In genomic region chr8:104422313-104422712, GRCm38 (mm10) we compare ENCODE assay signal across 31 mouse cellular contexts.
"Had no signal": no experiment of that assay in that cellular context is flagged by ENCODE, and none has a peak within 500 bp of the region (broad histone marks: within the 10 kb centered on the region; RNA-seq: fewer than 3 reads in every experiment).

No protein-coding gene starts in this region.

- H3K27ac ChIP-seq: limb, embryonic 10.5 days; limb, embryonic 12.5 days; limb, embryonic 13.5 days; limb, embryonic 15.5 days; liver, embryonic 12.5 days; liver, embryonic 13.5 days; liver, embryonic 14.5 days; liver, embryonic 15.5 days; lung, embryonic 15.5 days; macrophage; midbrain, embryonic 10.5 days; midbrain, embryonic 12.5 days; midbrain, embryonic 13.5 days; midbrain, embryonic 15.5 days; neural tube, embryonic 12.5 days had no signal

- H3K4me3 ChIP-seq: limb, embryonic 10.5 days; limb, embryonic 12.5 days; limb, embryonic 13.5 days; limb, embryonic 15.5 days; liver, embryonic 12.5 days; liver, embryonic 13.5 days; liver, embryonic 15.5 days; lung, embryonic 15.5 days; midbrain, embryonic 10.5 days; midbrain, embryonic 12.5 days; midbrain, embryonic 13.5 days; midbrain, embryonic 15.5 days; myocyte; neural tube, embryonic 12.5 days had no signal

- H3K4me2 ChIP-seq: limb, embryonic 12.5 days; limb, embryonic 13.5 days; limb, embryonic 15.5 days; liver, embryonic 11.5 days; liver, embryonic 12.5 days; liver, embryonic 13.5 days; liver, embryonic 15.5 days; lung, embryonic 14.5 days; lung, embryonic 15.5 days; midbrain, embryonic 11.5 days; midbrain, embryonic 12.5 days; midbrain, embryonic 13.5 days; midbrain, embryonic 15.5 days; neural tube, embryonic 12.5 days had no signal

- H3K27me3 ChIP-seq: limb, embryonic 12.5 days; limb, embryonic 13.5 days; limb, embryonic 15.5 days; liver, embryonic 12.5 days; liver, embryonic 13.5 days; liver, embryonic 15.5 days; lung, embryonic 15.5 days; megakaryocyte, embryonic 14.5 days; midbrain, embryonic 12.5 days; midbrain, embryonic 13.5 days; midbrain, embryonic 15.5 days; neural tube, embryonic 12.5 days had no signal

- H3K9me3 ChIP-seq: limb, embryonic 10.5 days; limb, embryonic 12.5 days; limb, embryonic 13.5 days; limb, embryonic 15.5 days; liver, embryonic 12.5 days; liver, embryonic 13.5 days; liver, embryonic 15.5 days; lung, embryonic 15.5 days; megakaryocyte, embryonic 14.5 days; midbrain, embryonic 10.5 days; midbrain, embryonic 12.5 days; midbrain, embryonic 13.5 days; midbrain, embryonic 15.5 days; neural tube, embryonic 12.5 days had no signal

- ATAC-seq: liver, embryonic 12.5 days; liver, postnatal 0 days; lung, postnatal 0 days; midbrain, embryonic 13.5 days; midbrain, embryonic 15.5 days had no signal

- H3K4me1 ChIP-seq: limb, embryonic 10.5 days; limb, embryonic 12.5 days; limb, embryonic 13.5 days; limb, embryonic 15.5 days; liver, embryonic 12.5 days; liver, embryonic 13.5 days; liver, embryonic 15.5 days; lung, embryonic 15.5 days; midbrain, embryonic 10.5 days; midbrain, embryonic 12.5 days; midbrain, embryonic 13.5 days; midbrain, embryonic 15.5 days; neural tube, embryonic 12.5 days had no signal

- H3K9ac ChIP-seq: limb, embryonic 12.5 days; limb, embryonic 13.5 days; limb, embryonic 15.5 days; liver, embryonic 12.5 days; liver, embryonic 13.5 days; liver, embryonic 14.5 days; liver, embryonic 15.5 days; liver, postnatal 0 days; lung, embryonic 14.5 days; lung, embryonic 15.5 days; midbrain, embryonic 12.5 days; midbrain, embryonic 13.5 days; midbrain, embryonic 15.5 days; neural tube, embryonic 12.5 days had no signal

- DNase-seq: left cerebral cortex, postnatal 4 days; liver; liver, embryonic 13.5 days; liver, postnatal 0 days; lung, adult 18-20 months; lung, adult 2 months; lung, embryonic 14.5 days; lung, postnatal 10 days; lung, postnatal 14 days; lung, postnatal 36 days; lung, postnatal 4 days; midbrain, embryonic 14.5 days had no signal
